Mouse (Mus musculus): Measurements from ENCODE around the gene Auts2.

Gene Auts2

GRCm38 (mm10) chr5:131463402-131463801 lies 1079.7 kb downstream of the Auts2 start:
- DNase-seq (ENCODE audit: low read depth, low spot score): no peak

GRCm38 (mm10) chr5:131459951-131460350 lies 1083.2 kb downstream of the Auts2 start:
- no peak for DNase-seq (ENCODE audit: low read depth, low spot score)

- DNase-seq (ENCODE audit: low read depth, low spot score): peak; percentile 67
Observed at GRCm38 (mm10) chr5:131459549-131459948, 1083.6 kb downstream of the Auts2 start.

- DNase-seq (ENCODE audit: low read depth, low spot score): no peak
Observed at GRCm38 (mm10) chr5:131458700-131459099, 1084.4 kb downstream of the Auts2 start.

- no peak for DNase-seq (ENCODE audit: low read depth, low spot score)
Observed at GRCm38 (mm10) chr5:131457999-131458398, 1085.1 kb downstream of the Auts2 start.

- DNase-seq (ENCODE audit: low read depth, low spot score): peak; percentile 51
Observed at GRCm38 (mm10) chr5:131449181-131449868, 1093.8 kb downstream of the Auts2 start.

GRCm38 (mm10) chr5:131435239-131435876 lies 1107.8 kb downstream of the Auts2 start:
- DNase-seq (ENCODE audit: low read depth, low spot score): no peak

- DNase-seq (ENCODE audit: low read depth, low spot score): no peak
Observed at GRCm38 (mm10) chr5:131433291-131433690, 1109.9 kb downstream of the Auts2 start.

- DNase-seq (ENCODE audit: low read depth, low spot score): no peak
Observed at GRCm38 (mm10) chr5:131431896-131432295, 1111.2 kb downstream of the Auts2 start.

GRCm38 (mm10) chr5:131430109-131430508 lies 1113.0 kb downstream of the Auts2 start:
- peak; percentile 82 for DNase-seq (ENCODE audit: low read depth, low spot score)

GRCm38 (mm10) chr5:131429563-131429962 lies 1113.6 kb downstream of the Auts2 start:
- peak; percentile 52 for DNase-seq (ENCODE audit: low read depth, low spot score)

GRCm38 (mm10) chr5:131427734-131428413 lies 1115.3 kb downstream of the Auts2 start:
- DNase-seq (ENCODE audit: low read depth, low spot score): peak; percentile 83

GRCm38 (mm10) chr5:131422737-131423136 lies 1120.4 kb downstream of the Auts2 start:
- peak; percentile 54 for DNase-seq (ENCODE audit: low read depth, low spot score)

GRCm38 (mm10) chr5:131420406-131420805 lies 1122.7 kb downstream of the Auts2 start:
- DNase-seq (ENCODE audit: low read depth, low spot score): no peak

- no peak for DNase-seq (ENCODE audit: low read depth, low spot score)
Observed at GRCm38 (mm10) chr5:131415902-131416545, 1127.1 kb downstream of the Auts2 start.

GRCm38 (mm10) chr5:131398250-131398649 lies 1144.9 kb downstream of the Auts2 start:
- no peak for DNase-seq (ENCODE audit: low read depth, low spot score)

GRCm38 (mm10) chr5:131395756-131396155 lies 1147.4 kb downstream of the Auts2 start:
- DNase-seq (ENCODE audit: low read depth, low spot score): no peak
